Mouse (Mus musculus): ENCODE data around the gene Padi6. TPM values are rescaled to one million over a fixed set of nuclear protein-coding genes. Genes with fewer than 3 reads are reported as not detected.

Gene Padi6
- 0.10 and 0.13 TPM in 2 replicates for polyA plus RNA-seq (2015; fragmentation: Nextera tagmentation; extraction: Ambion mirVana)

GRCm38 (mm10) chr4:140742543-140742942 lies at the start of gene Padi6:
Gene Padi6 (minus strand): TSS chr4:140742643.

GRCm38 (mm10) chr4:140774025-140774800 lies 31.8 kb upstream of the Padi6 start, which contains the start of gene Padi4:
Gene Padi4 (minus strand): TSS chr4:140774236.

GRCm38 (mm10) chr4:140700269-140701018 lies 42.0 kb downstream of the Padi6 start, which contains the start of gene Rcc2:
Gene Rcc2 (plus strand): TSS chr4:140700541.

Small RNA genes lying within 50 kb of the gene (microRNA-seq; reads per million reads assigned to microRNA genes)
- gene Gm23045 (not detected), gene Gm25951 (not detected)

Other genes starting within 250 kb of the Padi6 start
- 20.1 and 20.2 TPM in 2 replicates for gene Arhgef10l, start 76.6 kb downstream of the Padi6 start, polyA plus RNA-seq (2015; fragmentation: Nextera tagmentation; extraction: Ambion mirVana)
- 14.6 and 17.5 TPM in 2 replicates for gene Rcc2, start 42.1 kb downstream of the Padi6 start, polyA plus RNA-seq (2015; fragmentation: Nextera tagmentation; extraction: Ambion mirVana)
- 0.08 TPM in 1 of 2 replicates, not detected in the other for gene Padi4, start 31.6 kb upstream of the Padi6 start, polyA plus RNA-seq (2015; fragmentation: Nextera tagmentation; extraction: Ambion mirVana)
- gene Padi3, start 68.0 kb upstream of the Padi6 start, polyA plus RNA-seq (2015; fragmentation: Nextera tagmentation; extraction: Ambion mirVana), result 0.14 TPM in 1 of 2 replicates, not detected in the other
- 0.11 TPM in 1 of 2 replicates, not detected in the other for gene Padi1, start 103.1 kb upstream of the Padi6 start, polyA plus RNA-seq (2015; fragmentation: Nextera tagmentation; extraction: Ambion mirVana)
- gene Padi2, start 163.7 kb upstream of the Padi6 start, polyA plus RNA-seq (2015; fragmentation: Nextera tagmentation; extraction: Ambion mirVana), result 3.7 and 3.8 TPM in 2 replicates
- gene Sdhb, start 218.6 kb upstream of the Padi6 start, polyA plus RNA-seq (2015; fragmentation: Nextera tagmentation; extraction: Ambion mirVana), result 611 and 636 TPM in 2 replicates
- gene Atp13a2, start 244.2 kb upstream of the Padi6 start, polyA plus RNA-seq (2015; fragmentation: Nextera tagmentation; extraction: Ambion mirVana), result 176 and 204 TPM in 2 replicates